Mouse (Mus musculus) intestine, postnatal 0 days (tissue): ENCODE results near the gene Sestd1. TPM values are rescaled to one million over a fixed set of nuclear protein-coding genes. Genes with fewer than 3 reads are reported as not detected.

Experiments
- ATAC-seq: fragments of 200-750 bp; cut with Nextera tagmentation; 2 replicates; pipeline ENCODE4 v1.8.0; 2017; ENCODE audit warnings: mild to moderate bottlenecking, moderate TSS enrichment, moderate library complexity
- H3K27ac ChIP-seq: fragments of 300-500 bp; sonication (generic); 2 replicates; pipeline ENCODE4 v1.5.1; 2014; ENCODE audit warnings: mild to moderate bottlenecking, low read depth, low read length, moderate library complexity
- H3K27me3 ChIP-seq: fragments of 300-500 bp; sonication (generic); replicated peaks from 2 replicates; pipeline ENCODE4 v1.6.1; 2014; ENCODE audit warnings: low read length, mixed read lengths; ENCODE audit not compliant: control insufficient read depth, insufficient read depth
- H3K36me3 ChIP-seq: fragments of 300-500 bp; sonication (generic); 2 replicates; pipeline ENCODE4 v1.6.1; 2014; ENCODE audit warnings: mild to moderate bottlenecking, moderate library complexity; ENCODE audit not compliant: control insufficient read depth, insufficient read depth
- H3K4me1 ChIP-seq: fragments of 300-500 bp; sonication (generic); replicated peaks from 2 replicates; pipeline ENCODE4 v1.6.1; 2014; ENCODE audit warnings: antibody characterized with exemption, low read length, mixed read lengths; ENCODE audit not compliant: control insufficient read depth, insufficient read depth
- H3K4me2 ChIP-seq: fragments of 300-500 bp; sonication (generic); replicated peaks from 2 replicates; pipeline ENCODE4 v1.6.1; 2014; ENCODE audit warnings: low read depth, mild to moderate bottlenecking, moderate library complexity
- H3K4me3 ChIP-seq: fragments of 300-500 bp; sonication (generic); 2 replicates; pipeline ENCODE4 v1.5.1; 2014; ENCODE audit warnings: low read depth, low read length
- H3K9ac ChIP-seq: fragments of 300-500 bp; sonication (generic); 2 replicates; pipeline ENCODE4 v1.6.1; 2014; ENCODE audit warnings: mild to moderate bottlenecking, low read depth, low read length
- H3K9me3 ChIP-seq: fragments of 300-500 bp; sonication (generic); 2 replicates; pipeline ENCODE4 v1.6.1; 2016; ENCODE audit warnings: mixed run types; ENCODE audit not compliant: control insufficient read depth
- CTCF ChIP-seq: sonication (generic); IDR thresholded peaks from 2 replicates; pipeline ENCODE4 v1.5.1; 2016; ENCODE audit warnings: low read depth, mild to moderate bottlenecking, control low read depth, antibody characterized with exemption, moderate library complexity
- WGBS: fragments of 180-500 bp; shearing (Covaris S2); extraction: QIAGEN DNeasy Blood & Tissue Kit; methylation state at CpG from one replicate; pipeline ENCODE4 v1.1.7; 2014; 5-methylcytosine and 5-hydroxymethylcytosine counted together
- polyA plus RNA-seq: library from polyadenylated mRNA; unstranded; fragments of >200 nt; fragmentation: Nextera tagmentation; extraction: Ambion mirVana; gene quantifications from 2 replicates; pipeline ENCODE4 v1.2.1, GENCODE M21; 2015

The Sestd1 gene
- polyA plus RNA-seq, 1 experiment from 2014 or later: 10.8 TPM

GRCm38 (mm10) chr2:77242248-77242647, 38.1 kb downstream of the Sestd1 start:
- peaks cover 32% of the 10 kb centered on the region for H3K36me3 ChIP-seq
- ATAC-seq: no peak
- no peaks in the 10 kb centered on the region for H3K9me3 ChIP-seq
- no peaks in the 10 kb centered on the region for H3K27me3 ChIP-seq
- no peak overlapping the region for H3K27ac ChIP-seq
- 88% methylated on average over 6 of the region's 6 CpGs for WGBS
- no peaks in the 10 kb centered on the region for H3K4me1 ChIP-seq
- H3K4me2 ChIP-seq: no peak overlapping the region
- H3K4me3 ChIP-seq: no peak overlapping the region
- TF ChIP-seq CTCF: no peak
- no peak overlapping the region for H3K9ac ChIP-seq

GRCm38 (mm10) chr2:77238607-77239006, 41.8 kb downstream of the Sestd1 start:
- 90% methylated on average over 3 of the region's 3 CpGs for whole genome bisulfite sequencing
- H3K4me2 ChIP-seq: no peak overlapping the region
- H3K9ac ChIP-seq: no peak overlapping the region
- no peak for TF ChIP-seq CTCF
- no peak overlapping the region for H3K27ac ChIP-seq
- H3K9me3 ChIP-seq: no peaks in the 10 kb centered on the region
- H3K27me3 ChIP-seq: no peaks in the 10 kb centered on the region
- ATAC-seq: no peak
- no peak overlapping the region for H3K4me3 ChIP-seq
- peaks cover 26% of the 10 kb centered on the region for H3K36me3 ChIP-seq
- H3K4me1 ChIP-seq: no peaks in the 10 kb centered on the region

GRCm38 (mm10) chr2:77238046-77238445, 42.3 kb downstream of the Sestd1 start:
- 69% methylated on average over 3 of the region's 3 CpGs for WGBS
- H3K9me3 ChIP-seq: no peaks in the 10 kb centered on the region

GRCm38 (mm10) chr2:77236860-77237259, 43.5 kb downstream of the Sestd1 start:
- ATAC-seq: no peak
- Histone ChIP-seq H3K4me3 (no peak overlapping the region), H3K9me3 (no peaks in the 10 kb centered on the region), H3K36me3 (peaks cover 31% of the 10 kb centered on the region), H3K4me2 (no peak overlapping the region), H3K9ac (no peak overlapping the region), H3K4me1 (no peaks in the 10 kb centered on the region), H3K27me3 (no peaks in the 10 kb centered on the region), H3K27ac (no peak overlapping the region)
- TF ChIP-seq CTCF: no peak
- WGBS: 92% methylated on average over 4 of the region's 4 CpGs

More at GRCm38 (mm10) chr2:77238046-77238445, 42.3 kb downstream of the Sestd1 start:
- no peak for TF ChIP-seq CTCF
- Histone ChIP-seq H3K4me3 (no peak overlapping the region), H3K9ac (no peak overlapping the region), H3K27ac (no peak overlapping the region), H3K36me3 (peaks cover 26% of the 10 kb centered on the region), H3K27me3 (no peaks in the 10 kb centered on the region), H3K4me2 (no peak overlapping the region), H3K4me1 (no peaks in the 10 kb centered on the region)
- ATAC-seq: no peak

GRCm38 (mm10) chr2:77235896-77236295, 44.5 kb downstream of the Sestd1 start:
- no peaks in the 10 kb centered on the region for H3K9me3 ChIP-seq
- no peak overlapping the region for H3K4me2 ChIP-seq
- H3K36me3 ChIP-seq: peaks cover 31% of the 10 kb centered on the region
- H3K27ac ChIP-seq: no peak overlapping the region
- H3K9ac ChIP-seq: no peak overlapping the region
- H3K4me1 ChIP-seq: no peaks in the 10 kb centered on the region
- no peaks in the 10 kb centered on the region for H3K27me3 ChIP-seq
- WGBS: 91% methylated on average over 4 of the region's 4 CpGs
- ATAC-seq: no peak
- no peak overlapping the region for H3K4me3 ChIP-seq
- TF ChIP-seq CTCF: no peak

- H3K4me2 ChIP-seq: no peak overlapping the region
- peaks cover 13% of the 10 kb centered on the region for H3K36me3 ChIP-seq
- H3K9me3 ChIP-seq: no peaks in the 10 kb centered on the region
- no peak overlapping the region for H3K27ac ChIP-seq
- no peak for ATAC-seq
- H3K9ac ChIP-seq: no peak overlapping the region
- H3K27me3 ChIP-seq: no peaks in the 10 kb centered on the region
- no peaks in the 10 kb centered on the region for H3K4me1 ChIP-seq
- H3K4me3 ChIP-seq: no peak overlapping the region
- WGBS: 91% methylated on average over 2 of the region's 2 CpGs
- no peak for TF ChIP-seq CTCF
Observed at GRCm38 (mm10) chr2:77232604-77233003, 47.8 kb downstream of the Sestd1 start.

GRCm38 (mm10) chr2:77220960-77221359, 59.4 kb downstream of the Sestd1 start:
- Histone ChIP-seq H3K9ac (no peak overlapping the region), H3K9me3 (no peaks in the 10 kb centered on the region), H3K4me2 (no peak overlapping the region), H3K4me3 (no peak overlapping the region), H3K27me3 (no peaks in the 10 kb centered on the region), H3K4me1 (no peaks in the 10 kb centered on the region), H3K36me3 (0 out of 2 replicates have a peak, but pooled peaks cover 4% of the 10 kb centered on the region), H3K27ac (no peak overlapping the region)
- WGBS: 94% methylated on average over 2 of the region's 2 CpGs
- no peak for ATAC-seq
- TF ChIP-seq CTCF: no peak
